ENCODE assay signal across 8 mouse cellular contexts in the genomic region with DNA sequence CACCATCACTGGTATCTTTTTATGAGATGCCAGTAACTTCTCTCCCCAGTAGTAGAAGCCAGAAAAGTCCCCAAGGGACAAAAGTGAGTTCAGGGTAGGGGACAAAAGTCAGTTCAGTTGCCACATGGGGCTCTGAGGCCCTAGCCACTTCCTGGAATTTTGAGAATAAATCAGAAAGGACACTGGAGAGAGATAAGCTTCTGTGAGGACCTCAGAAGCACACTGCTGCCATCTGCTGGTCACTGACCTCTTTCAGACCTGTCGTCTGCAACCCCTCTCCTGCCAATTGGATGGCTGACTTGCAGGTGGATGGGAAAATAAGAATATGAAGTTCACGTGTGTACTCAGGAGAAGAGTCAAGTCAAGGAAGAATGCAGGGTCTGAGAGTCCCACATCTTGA. TPM values are rescaled to one million over a fixed set of nuclear protein-coding genes. Genes with fewer than 3 reads are reported as not detected.
DNase-seq lines count a peak whose midpoint lies in the region; ATAC-seq lines count a peak whose summit lies in the region.
"Had no signal": no experiment of that assay in that cellular context is flagged by ENCODE, and none has a peak within 500 bp of the region (broad histone marks: within the 10 kb centered on the region; RNA-seq: fewer than 3 reads in every experiment).

No protein-coding gene starts in this region.

- H3K4me2 ChIP-seq in forebrain, embryonic 16.5 days (ENCODE audit: low read length), result no peak overlapping the region
- H3K4me2 ChIP-seq: liver, embryonic 15.5 days had no signal

- DNase-seq in NIH3T3 (ENCODE audit: low read depth), result peak; percentile 91
- peak; percentile 45 for DNase-seq in c-Kit-positive CD71-negative TER-119-negative erythroid progenitor cells, embryonic 14.5 days (ENCODE audit: low read depth)
- DNase-seq in hindlimb bud, embryonic 11.5 days (ENCODE audit: extremely low spot score, low read depth, low spot score), result peak; percentile 14
- DNase-seq in left cerebral cortex, adult 8-10 months (ENCODE audit: low spot score in 2 of 2), result peak; percentile 57 to 58
- peak; percentile 67 for DNase-seq in midbrain, embryonic 10.5 days (ENCODE audit: low spot score)
- peak; percentile 93 for DNase-seq in right cerebral cortex, postnatal 4 days

- 6% methylated on average over 2 of the region's 2 CpGs for WGBS in forebrain, embryonic 16.5 days
- 6% methylated on average over 2 of the region's 2 CpGs for WGBS in midbrain, embryonic 10.5 days

- no peaks in the 10 kb centered on the region for H3K27me3 ChIP-seq in forebrain, embryonic 16.5 days (replicated peaks; ENCODE audit: control insufficient read depth, insufficient read depth, low read length)
- H3K27me3 ChIP-seq in midbrain, embryonic 10.5 days (ENCODE audit: low read depth, poor library complexity, severe bottlenecking), result no peaks in the 10 kb centered on the region
- H3K27me3 ChIP-seq: liver, embryonic 15.5 days had no signal

- H3K9ac ChIP-seq in forebrain, embryonic 16.5 days (replicated peaks; ENCODE audit: low read depth, low read length), result no peak overlapping the region
- H3K9ac ChIP-seq: liver, embryonic 15.5 days had no signal

- H3K4me1 ChIP-seq in forebrain, embryonic 16.5 days (replicated peaks; ENCODE audit: control insufficient read depth, insufficient read depth, low read length), result 0 out of 2 replicates have a peak, but pooled peaks cover 5% of the 10 kb centered on the region
- H3K4me1 ChIP-seq in midbrain, embryonic 10.5 days, result peaks cover 7% of the 10 kb centered on the region; the same call in 1 of the 2 replicates
- H3K4me1 ChIP-seq: liver, embryonic 15.5 days had no signal

- H3K27ac ChIP-seq in forebrain, embryonic 16.5 days (ENCODE audit: low read length), result no peak overlapping the region
- no peak overlapping the region for H3K27ac ChIP-seq in midbrain, embryonic 10.5 days (replicated peaks)
- H3K27ac ChIP-seq: liver, embryonic 15.5 days had no signal

- H3K4me3 ChIP-seq in forebrain, embryonic 16.5 days (replicated peaks; ENCODE audit: low read length), result no peak overlapping the region
- no peak overlapping the region for H3K4me3 ChIP-seq in midbrain, embryonic 10.5 days
- H3K4me3 ChIP-seq: liver, embryonic 15.5 days had no signal

- ATAC-seq in forebrain, embryonic 16.5 days, result peak; percentile 59; the same call in 1 of the 2 replicates

- no peaks in the 10 kb centered on the region for H3K9me3 ChIP-seq in forebrain, embryonic 16.5 days (ENCODE audit: control insufficient read depth, low read length)
- no peaks in the 10 kb centered on the region for H3K9me3 ChIP-seq in midbrain, embryonic 10.5 days (replicated peaks)
- H3K9me3 ChIP-seq: liver, embryonic 15.5 days had no signal

- no peaks in the 10 kb centered on the region for H3K36me3 ChIP-seq in forebrain, embryonic 16.5 days (ENCODE audit: control insufficient read depth, insufficient read depth)
- no peaks in the 10 kb centered on the region for H3K36me3 ChIP-seq in midbrain, embryonic 10.5 days
- H3K36me3 ChIP-seq: liver, embryonic 15.5 days had no signal

RNA-seq across cellular contexts. Expression of a gene that starts 25.4 kb away (rescaled TPM):
- not detected in 2 replicates for polyA plus RNA-seq in forebrain, embryonic 16.5 days (2015; fragmentation: Nextera tagmentation; extraction: Ambion mirVana)
- not detected for total RNA-seq in left cerebral cortex, adult 8-10 months (2022)
- polyA plus RNA-seq in midbrain, embryonic 10.5 days (2016; fragmentation: Nextera tagmentation; extraction: Ambion mirVana), result not detected in 2 replicates

RNA-seq across cellular contexts. Expression of a gene that starts 31.3 kb away (rescaled TPM):
- polyA plus RNA-seq in forebrain, embryonic 16.5 days (2015; fragmentation: Nextera tagmentation; extraction: Ambion mirVana), result not detected in 2 replicates
- total RNA-seq in left cerebral cortex, adult 8-10 months (2022), result not detected
- not detected in 2 replicates for polyA plus RNA-seq in midbrain, embryonic 10.5 days (2016; fragmentation: Nextera tagmentation; extraction: Ambion mirVana)

RNA-seq across cellular contexts. Expression of a gene that starts 42.9 kb away (rescaled TPM):
- polyA plus RNA-seq in forebrain, embryonic 16.5 days (2015; fragmentation: Nextera tagmentation; extraction: Ambion mirVana), result not detected in 2 replicates
- not detected for total RNA-seq in left cerebral cortex, adult 8-10 months (2022)
- not detected in 2 replicates for polyA plus RNA-seq in midbrain, embryonic 10.5 days (2016; fragmentation: Nextera tagmentation; extraction: Ambion mirVana)

RNA-seq across cellular contexts. Expression of a gene that starts 56.1 kb away (rescaled TPM):
- polyA plus RNA-seq in forebrain, embryonic 16.5 days (2015; fragmentation: Nextera tagmentation; extraction: Ambion mirVana), result 0.15 TPM in 1 of 2 replicates, not detected in the other
- 10 to 100 TPM; 14.6 to 17.7 (median 15.5) TPM for total RNA-seq in left cerebral cortex, adult 8-10 months (2022)
- not detected in 2 replicates for polyA plus RNA-seq in midbrain, embryonic 10.5 days (2016; fragmentation: Nextera tagmentation; extraction: Ambion mirVana)
- polyA plus RNA-seq: liver, embryonic 15.5 days had no signal

RNA-seq across cellular contexts. Expression of a gene that starts 58.2 kb away (rescaled TPM):
- polyA plus RNA-seq in forebrain, embryonic 16.5 days (2015; fragmentation: Nextera tagmentation; extraction: Ambion mirVana), result 0.10 TPM in 1 of 2 replicates, not detected in the other
- total RNA-seq in left cerebral cortex, adult 8-10 months (2022), result not detected
- not detected in 2 replicates for polyA plus RNA-seq in midbrain, embryonic 10.5 days (2016; fragmentation: Nextera tagmentation; extraction: Ambion mirVana)

Comparison
In these comparisons a context has a peak if more than half of its experiments do, and no peak if none do; other contexts are left out.
1. DNase-seq: peak in every context shown above with its lines; median percentile 93 in right cerebral cortex, postnatal 4 days; 91 in NIH3T3; 67 in midbrain, embryonic 10.5 days; 58 in left cerebral cortex, adult 8-10 months; 45 in c-Kit-positive CD71-negative TER-119-negative erythroid progenitor cells, embryonic 14.5 days; 14 in hindlimb bud, embryonic 11.5 days.